Mouse (Mus musculus) MEL-GATA-1-ER (cell line): Measurements from ENCODE around the gene Dgcr8.
A peak's percentile ranks its signal among the peaks of the same experiment; 100 is the strongest.
"Not testable (repeated sequence)": the region's sequence is repeated elsewhere in the genome, so short reads cannot be mapped to it uniquely, and the experiment has no call there.

Experiments
- DNase-seq: peaks from one replicate; pipeline ENCODE4 v3.0.0-alpha.2; 2012; ENCODE audit warnings: low read depth; ENCODE audit errors: extremely low read depth

Dgcr8 gene

DNA sequence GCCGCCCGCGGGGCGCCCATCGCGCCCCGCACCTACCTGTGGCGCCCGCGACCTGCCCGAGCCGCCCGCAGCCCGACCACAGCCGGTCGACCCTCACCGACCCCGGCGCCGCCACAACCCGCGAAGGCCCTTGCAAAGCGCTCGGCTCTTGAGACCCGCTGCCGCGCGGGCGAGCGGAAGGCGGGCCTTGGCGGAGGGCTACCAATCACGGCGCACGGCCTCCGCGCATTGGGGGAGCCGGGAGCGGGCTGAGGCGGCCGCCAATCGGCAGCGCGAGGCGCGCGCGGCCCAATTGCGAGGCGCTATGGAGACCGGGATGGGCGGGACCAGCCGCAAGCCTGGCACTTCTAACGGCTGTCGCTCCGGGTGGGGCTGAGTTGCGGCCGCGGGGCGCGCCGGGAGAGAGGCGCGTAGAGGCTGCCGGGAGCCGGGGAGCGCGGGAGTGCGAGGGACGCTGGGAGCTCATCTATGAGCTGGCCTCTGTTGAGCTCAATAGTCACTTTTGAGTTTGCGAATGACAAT, at the start of gene Dgcr8:
Gene Dgcr8, minus strand, starts transcription at position 180 of the 522 bp plus-strand sequence.
- DNase-seq = peak; percentile 86

DNA sequence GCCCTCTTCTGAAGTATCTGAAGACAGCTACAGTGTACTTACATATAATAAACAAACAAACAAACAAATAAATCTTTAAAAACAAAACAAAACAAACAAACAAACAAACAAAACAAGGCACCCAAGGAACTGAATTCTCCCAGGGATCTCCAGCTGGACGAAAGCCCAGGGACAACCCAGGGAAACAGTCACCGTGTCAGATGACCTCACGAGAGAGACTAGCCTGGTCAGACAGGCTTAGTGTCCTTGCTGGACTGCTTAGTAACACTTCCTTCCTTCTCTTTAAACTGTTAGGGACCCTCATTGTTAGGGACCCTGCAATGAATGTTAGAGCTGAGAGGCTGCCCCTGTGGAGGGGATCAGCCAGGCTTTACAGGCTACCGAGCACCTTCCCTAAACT, 48.2 kb upstream of the Dgcr8 start:
- DNase-seq = no peak

DNA sequence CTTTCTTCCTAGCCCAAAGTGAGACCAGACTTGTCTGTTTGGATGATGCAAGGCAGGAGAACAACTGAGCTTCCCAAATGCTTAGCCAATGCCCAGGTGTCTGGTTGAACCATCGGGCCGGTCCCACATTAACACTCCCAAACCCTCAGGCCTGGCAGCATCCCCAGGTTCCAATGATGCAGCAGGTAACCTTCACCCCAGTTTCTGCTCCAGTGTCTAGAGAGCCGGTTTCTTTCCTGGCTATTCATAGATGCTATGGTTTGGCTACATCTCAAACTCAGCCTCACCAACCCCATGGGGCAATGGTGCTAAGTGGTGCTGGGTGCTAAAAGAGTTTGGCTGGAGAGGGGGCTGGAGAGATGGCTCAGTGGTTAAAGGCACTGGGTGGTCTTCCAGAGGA, 46.9 kb upstream of the Dgcr8 start:
- no peak for DNase-seq

DNA sequence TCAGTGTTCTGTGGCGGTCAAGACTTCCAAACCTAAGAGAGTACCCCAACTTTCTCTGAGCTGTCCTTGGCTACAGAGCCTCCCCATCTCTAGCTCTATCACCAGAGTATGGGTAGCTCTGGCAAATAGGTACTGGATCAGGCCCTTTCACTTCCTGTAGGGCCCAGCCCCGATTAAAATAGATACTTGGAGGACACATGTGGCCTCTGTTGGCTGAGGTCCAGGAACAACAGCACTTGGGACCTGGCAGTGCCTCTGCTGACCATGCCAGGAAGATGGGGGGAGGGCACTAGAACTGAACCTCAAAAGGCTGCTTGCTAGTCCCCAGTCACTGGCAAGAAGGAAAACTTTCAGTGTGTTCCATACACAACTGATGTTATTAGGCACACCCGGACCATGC, 44.9 kb upstream of the Dgcr8 start:
- DNase-seq = no peak

DNA sequence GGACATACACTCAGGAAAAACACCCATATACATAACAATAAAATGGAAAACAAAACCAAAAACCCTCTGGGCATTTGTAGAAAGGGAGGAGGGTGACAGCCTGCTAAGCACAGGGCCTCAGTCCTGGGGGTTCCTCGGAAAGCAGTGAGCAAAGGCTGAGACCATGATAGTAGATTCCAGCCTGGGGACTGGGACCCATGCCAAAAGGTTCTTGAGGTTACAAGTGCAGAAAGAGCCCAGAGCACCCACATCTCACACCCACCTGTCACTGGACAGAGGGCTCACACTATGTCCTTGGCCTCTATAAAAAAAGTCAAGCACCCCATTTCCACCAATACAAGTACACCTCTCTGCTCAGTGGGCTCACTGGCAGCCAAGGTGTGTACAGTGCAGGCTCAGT, 39.5 kb upstream of the Dgcr8 start:
- DNase-seq = no peak

DNA sequence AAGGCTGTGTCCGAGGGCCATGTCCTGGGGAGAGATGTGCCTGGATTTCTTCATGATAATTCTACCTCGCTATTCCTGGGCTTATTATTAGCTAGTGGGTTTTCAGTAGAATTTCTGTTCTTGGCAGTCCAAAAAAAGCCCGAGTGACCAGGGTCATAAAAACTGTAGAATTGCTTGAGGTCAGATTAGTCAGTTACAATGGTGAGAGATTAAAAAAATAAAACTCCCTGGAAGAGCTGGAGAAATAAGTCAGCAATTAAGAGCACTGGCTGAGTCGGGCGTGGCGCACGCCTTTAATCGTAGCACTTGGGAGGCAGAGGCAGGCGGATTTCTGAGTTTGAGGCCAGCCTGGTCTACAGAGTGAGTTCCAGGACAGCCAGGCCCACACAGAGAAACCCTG, 38.9 kb upstream of the Dgcr8 start:
- DNase-seq = no peak

DNA sequence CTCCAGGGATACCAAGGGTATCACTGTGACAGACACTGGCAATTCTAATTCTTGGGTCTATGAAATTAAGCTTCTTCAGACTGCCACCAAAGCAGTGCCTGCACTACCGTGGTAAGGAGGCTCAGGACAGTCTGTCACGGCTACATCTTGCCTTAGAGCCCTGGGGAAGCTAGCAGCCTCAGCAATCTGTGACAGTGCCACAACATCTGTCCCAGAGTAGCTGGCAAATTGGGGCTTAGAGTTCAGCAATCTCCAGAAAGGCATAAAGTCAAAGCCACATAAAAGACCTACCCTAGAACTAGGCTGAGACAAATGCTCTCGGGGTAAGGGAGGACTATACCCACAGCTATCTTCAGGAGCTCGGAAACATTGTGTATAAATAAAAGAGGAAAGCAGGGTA, 36.7 kb upstream of the Dgcr8 start:
- no peak for DNase-seq

DNA sequence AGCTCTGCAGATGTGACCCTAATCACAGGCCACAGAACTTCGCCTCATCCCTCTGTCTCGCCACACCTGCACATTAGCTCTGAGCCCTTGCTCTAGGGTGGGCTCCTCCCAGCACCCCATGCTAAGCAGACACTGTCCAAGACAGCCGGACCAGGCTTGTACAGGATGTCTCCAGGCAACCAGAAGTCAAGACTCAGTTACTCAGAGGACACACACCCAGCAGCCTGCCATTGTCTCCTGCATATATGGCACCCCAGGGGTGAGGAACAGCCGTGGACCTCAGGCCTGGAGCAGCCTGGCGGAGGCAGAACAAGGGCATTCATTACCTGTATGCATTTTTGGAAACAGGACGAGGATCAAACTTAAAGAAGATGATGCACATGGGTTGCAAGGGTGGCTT, 35.0 kb upstream of the Dgcr8 start:
- DNase-seq = no peak

DNA sequence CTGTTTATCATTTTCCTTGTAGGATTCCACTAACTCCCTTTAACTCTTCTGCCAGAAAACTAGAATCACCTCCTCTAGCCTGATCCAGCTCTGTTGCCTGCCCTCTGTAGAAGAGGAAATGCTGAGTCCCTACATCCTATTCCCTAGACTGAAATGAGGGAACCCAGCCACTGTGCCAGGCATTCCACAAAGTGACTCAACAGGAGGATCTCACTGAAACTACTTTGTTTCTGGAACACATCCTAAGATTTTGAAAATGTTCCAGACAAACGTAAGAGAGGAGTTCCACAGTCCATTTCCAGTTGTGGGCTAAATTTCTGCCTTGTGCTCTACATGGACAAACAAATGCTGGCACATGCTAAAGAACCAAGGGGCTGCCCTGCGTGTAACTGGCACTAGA, 34.4 kb upstream of the Dgcr8 start:
- no peak for DNase-seq

DNA sequence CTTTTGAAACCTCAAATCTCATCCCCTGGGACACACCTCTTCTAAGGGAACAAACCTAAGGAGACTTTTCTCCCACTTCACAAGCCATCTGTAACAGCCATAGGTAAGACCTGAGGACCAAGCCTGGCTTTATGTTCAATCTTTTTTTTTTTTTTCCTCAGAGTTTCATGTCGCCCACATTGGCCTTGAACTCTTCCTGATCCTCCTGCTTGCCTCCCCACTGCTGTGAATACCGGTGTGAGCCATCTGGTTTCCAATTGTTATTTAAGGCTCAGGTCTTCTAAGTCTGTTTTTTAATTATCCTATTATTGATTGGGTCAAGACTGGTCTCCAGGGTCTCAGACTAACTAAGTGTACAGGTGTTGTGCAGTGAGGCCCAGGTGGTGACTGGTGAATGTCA, 32.4 kb upstream of the Dgcr8 start:
- no peak for DNase-seq

DNA sequence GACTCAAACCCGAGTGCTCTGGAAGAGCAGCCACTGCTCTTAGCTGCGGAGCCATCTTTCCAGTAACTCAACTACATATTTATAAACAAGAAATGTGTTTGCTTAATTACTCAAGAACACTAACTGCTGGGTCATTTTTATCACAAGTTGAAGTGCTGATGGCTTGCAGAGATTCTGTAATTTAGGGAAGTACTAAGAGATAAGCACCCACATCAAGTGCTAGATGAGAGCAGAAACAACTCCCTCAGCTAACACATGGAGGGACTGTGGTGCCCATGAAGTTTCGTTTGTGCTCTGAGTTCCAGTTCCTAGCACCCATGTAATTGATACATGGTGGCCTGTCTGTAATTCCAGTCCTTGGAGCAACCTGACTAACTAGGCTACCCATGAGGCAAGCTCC, 29.9 kb upstream of the Dgcr8 start:
- DNase-seq = no peak

DNA sequence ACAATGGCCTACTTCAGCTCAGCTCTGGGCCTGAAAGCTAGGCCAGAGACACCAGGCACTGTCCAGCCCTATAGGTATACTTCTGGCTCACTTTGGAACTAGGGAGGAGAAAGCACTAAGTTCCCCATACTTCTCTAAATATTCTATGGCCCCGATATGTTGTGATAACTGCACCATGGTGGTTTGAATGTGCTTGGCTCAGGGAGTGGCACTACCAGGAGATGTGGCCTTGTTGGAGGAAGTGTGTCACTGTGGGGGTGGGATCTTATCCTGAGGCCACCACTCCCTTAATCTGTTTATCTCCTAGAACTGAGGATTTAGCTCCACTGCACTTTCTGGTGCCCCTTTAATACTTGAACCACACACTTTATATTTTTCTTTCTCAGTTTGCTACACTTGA, 19.1 kb upstream of the Dgcr8 start:
- DNase-seq = peak; percentile 63

DNA sequence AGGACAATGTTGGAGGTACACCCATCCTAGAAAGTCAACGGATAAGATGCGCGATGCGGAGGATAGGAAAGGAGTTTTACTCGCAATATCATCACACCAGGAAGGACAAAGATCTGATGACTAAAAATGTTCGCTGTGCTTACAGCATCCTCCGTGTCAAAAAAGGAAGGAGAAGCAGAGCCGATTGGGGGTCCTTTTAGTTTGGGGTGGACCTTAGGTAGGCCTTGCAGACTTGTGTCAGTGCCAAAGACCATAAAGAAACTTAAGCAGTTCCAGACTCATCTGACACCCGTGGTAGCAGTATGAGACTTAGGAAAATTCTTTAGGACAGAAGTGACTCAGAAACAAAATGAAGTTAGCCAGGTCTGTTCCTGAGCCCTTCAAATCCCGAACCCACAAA, 568 bp upstream of the Dgcr8 start:
- DNase-seq = not testable (repeated sequence)

DNA sequence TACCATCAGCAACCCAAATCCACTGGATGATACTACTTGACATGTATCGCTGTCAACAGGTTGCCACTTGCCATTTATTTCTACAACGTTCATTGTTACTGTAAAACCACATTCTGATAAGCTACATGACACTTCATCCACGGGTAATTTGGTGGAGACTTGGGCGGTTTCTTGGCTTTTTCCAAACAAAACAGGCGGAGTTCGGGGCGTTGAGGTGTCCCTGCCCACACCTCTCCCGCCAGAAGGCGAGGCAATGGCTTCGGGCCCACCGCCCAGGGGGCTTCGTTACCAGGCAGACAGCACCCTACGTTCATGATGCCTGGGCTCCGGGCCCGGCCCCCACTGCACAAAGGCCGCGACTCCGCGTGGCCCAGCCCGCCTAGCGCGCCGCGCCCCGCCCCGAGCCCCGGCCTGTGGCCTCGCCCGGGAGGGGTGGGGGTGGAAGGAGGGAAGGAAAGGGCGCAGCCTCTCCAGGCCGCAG, 425 bp downstream of the Dgcr8 start:
- DNase-seq = peak; percentile 37

DNA sequence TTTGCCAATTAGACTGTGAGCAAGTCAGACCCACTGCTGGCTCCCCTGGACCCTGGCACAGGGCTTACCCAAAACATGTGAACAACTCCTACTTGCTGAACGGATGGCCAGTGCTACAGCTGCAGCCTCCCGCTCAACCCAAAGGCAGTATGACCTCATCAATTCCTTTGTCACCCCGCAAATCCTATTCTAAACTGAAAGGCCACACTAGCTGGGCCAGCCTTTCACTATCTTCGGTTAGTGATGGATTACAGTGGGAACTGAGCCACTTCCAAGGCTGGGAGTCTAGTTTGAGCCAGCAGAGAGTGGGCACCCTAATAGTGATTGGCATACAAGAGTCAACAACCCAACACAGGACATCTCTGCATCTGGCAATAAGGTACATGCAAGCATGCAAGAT, 880 bp downstream of the Dgcr8 start:
- no peak for DNase-seq

DNA sequence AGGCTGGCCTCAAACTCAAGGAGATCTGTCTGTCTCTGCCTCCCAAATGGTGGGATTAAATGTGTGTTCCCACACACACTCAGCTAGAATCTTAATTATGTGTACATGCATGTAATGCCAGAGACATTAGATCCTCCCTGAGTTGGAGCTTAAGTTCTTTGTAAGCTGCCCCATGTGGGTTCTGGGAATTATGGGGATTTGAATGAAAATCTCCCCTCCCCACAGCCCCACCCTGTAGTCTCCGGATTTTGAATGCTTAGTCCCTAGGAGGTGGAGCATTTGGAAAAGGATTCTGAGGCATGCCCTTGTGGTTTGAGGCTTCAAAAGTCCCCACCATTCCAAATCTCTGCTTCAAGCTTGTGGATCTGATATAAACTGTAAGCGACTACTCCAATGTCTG, 13.9 kb downstream of the Dgcr8 start:
- no peak for DNase-seq

DNA sequence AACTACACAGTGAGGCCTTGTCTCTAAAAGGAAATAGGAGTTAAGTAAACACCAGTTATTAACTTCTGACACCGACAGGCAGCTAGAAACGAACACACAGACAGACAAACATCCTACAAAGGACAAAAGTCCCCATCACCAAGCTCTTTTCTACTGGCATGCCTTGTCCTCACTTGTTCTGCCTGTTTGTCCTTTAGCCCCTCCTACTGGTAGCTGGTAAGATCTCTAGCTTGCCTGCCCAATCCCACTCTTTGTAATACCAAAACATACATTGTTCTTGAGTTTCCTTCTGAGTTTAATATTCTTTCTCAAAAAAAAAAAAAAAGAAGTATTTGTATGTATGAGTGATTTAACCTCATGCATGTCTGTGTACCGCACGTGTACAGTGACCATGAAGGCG, 20.9 kb downstream of the Dgcr8 start:
- DNase-seq = no peak

DNA sequence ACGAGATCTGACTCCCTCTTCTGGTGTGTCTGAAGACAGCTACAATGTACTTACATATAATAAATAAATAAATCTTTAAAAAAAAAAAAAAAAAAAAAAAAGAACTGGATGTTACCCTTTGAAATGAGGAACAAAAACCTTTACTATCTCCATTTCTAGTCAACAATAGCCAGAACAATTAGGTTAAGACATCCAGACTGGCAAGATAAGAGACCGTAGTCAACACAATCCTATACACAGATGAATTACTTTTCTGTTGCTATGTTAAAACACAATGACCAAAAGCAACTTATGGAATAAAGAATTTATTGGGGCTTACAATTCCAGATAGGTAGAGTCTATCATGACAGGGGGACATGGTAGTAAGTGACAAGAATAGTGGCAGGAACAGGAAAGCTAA, 24.0 kb downstream of the Dgcr8 start:
- DNase-seq = no peak

DNA sequence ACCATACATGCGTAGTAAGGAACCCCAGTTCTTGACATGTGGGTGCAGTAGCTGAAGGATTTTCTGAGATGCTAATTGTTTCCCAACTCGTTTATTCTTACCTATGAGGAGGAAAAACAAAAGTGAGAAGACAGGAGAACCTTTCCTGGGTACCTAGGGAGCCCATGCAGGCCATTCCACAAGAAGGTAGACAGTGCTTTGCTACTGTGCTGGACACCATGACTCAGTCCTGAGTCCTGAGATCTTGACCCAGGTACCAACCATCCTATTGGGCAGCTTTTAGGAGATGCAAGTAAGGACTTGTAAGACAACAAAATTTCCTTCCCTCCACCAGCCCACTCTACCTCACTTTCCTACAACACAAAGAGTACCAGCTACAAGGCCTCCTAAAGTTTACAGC, 30.8 kb downstream of the Dgcr8 start, which contains the start of gene Gm49776:
Gene Gm49776, minus strand, starts transcription at position 101 of the 400 bp plus-strand sequence.
- DNase-seq = no peak

DNA sequence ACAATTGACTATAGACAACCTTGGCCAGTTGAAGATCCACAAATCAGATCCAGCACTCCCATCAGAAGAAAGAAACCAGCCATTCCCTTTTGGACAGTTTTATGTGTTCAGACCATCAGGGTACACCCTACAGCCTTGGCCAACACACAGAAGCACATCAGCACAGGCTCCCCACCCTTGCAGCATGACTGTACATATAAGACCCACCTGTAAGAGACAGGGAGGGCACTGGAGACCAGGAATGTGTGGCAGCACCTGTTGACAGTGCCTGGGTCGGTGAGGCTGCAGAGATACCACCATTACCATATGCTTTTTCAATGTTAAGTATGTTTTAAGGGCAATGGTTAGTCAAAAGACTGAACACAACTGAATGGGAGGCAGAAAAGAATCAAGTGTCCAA, 35.2 kb downstream of the Dgcr8 start:
- no peak for DNase-seq

DNA sequence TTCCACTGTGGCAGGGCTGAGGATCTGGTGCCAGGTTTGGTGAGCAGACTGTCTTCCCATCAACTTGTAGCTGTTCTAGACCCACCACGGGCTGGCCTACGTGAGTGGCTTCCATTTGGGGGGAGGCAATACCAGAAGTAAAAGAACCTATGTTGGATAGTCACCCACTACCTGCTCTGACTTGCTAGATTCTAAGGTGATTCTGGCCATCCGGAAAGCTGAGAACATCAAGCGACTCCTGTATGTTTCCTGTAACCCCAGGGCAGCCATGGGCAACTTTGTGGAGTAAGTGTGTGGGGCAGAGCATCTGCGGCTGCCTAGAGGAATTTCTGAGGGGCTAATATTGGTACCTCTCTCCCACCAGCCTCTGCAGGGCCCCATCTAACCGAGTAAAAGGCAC, 36.3 kb downstream of the Dgcr8 start:
- DNase-seq = no peak

DNA sequence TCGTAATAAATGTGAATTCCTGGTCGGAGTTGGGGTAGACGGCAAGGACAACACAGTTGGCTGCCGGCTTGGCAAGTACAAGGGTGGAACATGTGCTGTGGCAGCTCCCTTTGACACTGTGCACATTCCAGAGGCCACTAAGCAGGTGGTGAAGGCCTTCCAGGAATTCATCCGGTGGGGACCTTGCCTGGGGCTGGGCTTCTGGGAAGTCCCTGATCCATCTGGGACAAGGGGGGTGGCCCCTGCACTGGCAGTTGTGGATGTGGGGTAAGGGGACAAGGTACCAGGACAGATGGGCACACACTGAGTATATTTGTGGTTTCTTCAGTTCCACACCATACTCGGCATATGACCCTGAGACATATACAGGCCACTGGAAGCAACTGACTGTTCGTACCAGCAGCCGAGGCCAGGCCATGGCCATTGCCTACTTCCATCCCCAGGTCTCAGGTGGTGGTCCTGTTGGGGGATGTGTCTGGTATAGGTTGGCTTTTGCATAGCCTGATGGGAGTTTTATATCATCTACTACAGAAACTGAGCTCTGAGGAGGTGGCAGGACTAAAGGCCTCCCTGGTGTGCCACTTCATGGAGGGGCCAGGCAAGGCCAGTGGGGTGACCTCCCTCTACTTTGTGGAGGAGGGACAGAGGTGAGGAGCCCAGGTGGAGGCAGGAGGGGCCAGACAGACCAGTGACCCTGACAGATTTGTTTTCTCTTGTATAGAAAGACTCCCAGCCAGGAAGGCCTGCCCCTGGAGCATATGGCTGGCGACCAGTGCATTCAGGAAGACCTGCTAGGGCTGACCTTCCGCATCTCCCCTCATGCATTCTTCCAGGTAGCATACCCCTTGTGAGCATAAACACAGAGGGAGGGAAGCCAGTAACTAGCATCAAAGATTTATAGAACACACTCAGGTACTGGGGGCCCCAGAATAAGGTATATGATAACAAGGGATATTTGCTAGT, 37.9 kb downstream of the Dgcr8 start:
- no peak for DNase-seq

DNA sequence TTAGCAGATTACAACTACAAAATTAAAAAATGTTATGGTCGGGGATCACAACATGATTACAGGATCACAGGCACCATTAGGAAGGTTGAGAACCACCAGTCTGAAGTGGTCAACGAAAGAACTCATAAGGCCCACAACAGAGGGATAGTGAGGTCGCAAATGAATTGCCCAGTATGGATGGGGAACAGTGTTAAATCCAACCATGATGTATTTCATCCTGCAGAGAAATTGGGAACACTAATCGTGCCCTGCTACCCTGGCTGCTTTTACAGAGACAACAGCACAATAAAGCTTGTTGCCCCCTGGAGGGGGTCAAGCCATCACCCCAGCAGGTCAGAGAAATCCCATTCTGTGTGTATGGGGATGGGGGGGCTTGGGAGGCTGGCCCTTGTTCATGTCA, 38.8 kb downstream of the Dgcr8 start:
- no peak for DNase-seq
